Mouse (Mus musculus): ENCODE measurements at regions not wholly inside any gene's neighbourhood (a gene's known extent, or its start where the extent isn't known, plus 50 kb on each side); places are given as distances from the start of the nearest gene placed in this dataset.
"Not testable (repeated sequence)": the region's sequence is repeated elsewhere in the genome, so short reads cannot be mapped to it uniquely, and the experiment has no call there.

DNA sequence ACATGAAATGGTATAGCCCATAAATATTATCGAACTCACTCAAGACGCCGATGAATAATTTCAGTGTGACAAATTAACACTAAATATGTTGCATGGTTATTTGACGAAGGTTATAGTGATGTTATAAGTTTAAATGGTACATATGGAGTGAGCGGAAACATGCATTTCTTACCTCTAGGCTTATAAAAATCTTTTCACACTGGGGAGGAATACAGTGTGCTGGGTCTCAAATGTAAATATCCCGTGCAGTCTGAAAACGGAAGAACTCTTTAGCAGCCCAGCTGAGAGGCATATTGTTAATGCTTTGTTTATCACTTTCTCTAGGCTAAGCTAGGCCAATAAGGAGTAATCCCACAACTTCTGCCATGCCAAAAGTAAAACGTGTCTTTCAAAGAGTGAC lies 518.6 kb upstream of the Sall1 start:
- DNase-seq (ENCODE audit: low spot score), result no peak

DNA sequence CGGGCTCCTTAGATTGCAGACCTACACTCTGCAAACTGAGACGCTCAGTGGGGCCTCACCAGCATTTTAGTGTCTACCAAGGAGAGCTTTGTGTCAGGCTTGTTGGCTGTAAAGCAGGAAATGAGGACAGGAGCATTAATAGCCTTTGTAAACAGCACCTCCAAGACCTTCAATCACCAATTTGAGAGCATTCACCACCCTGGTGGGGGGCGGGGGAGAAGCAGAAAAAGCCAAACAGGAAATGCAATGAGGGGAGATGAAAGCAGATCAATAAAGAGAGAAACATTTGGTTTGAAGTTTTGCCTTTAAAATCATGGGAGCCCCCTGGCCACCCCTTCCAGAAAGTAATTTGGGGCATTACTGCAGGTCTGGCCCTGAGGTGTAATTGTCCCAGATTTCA lies 497.3 kb upstream of the Sall1 start:
- DNase-seq (ENCODE audit: low spot score), result no peak

DNA sequence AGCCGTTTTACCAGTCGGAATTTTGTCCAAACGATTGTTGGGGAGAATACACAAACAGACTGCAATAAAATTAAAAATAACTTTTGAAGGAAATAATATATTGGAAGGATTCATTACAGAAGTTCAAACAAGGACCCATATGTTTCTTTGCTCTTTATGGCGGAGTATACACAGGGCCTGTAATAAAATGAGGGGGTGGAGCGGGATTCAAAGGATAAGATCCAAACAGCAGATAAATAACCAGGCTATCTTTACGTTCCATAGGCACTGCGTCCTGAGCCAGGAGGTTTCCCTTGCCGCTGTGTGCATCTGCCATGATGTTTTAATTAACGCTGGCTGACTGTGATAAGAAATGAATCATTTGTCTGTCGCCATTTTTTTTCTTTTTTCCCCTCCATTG lies 490.6 kb upstream of the Sall1 start:
- DNase-seq (ENCODE audit: low spot score), result no peak

DNA sequence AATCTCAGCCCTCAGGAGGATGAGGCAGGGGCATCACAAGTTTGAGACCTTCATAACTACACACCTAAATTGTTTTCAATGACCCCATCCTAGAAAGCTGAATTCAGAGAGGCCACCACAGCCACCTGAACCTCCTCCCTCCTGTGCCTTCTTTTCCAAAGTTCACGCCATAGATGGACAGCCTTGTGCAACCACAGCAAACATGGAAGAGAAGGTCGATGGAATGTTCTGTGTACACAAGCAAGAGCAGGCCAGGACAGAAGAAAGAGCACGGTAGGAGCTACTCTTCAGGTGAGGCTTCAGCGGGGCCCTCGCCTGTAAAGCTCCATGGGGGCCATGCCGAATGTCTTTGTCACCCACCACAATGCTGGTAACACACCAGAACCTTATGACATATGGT lies 481.1 kb upstream of the Sall1 start:
- DNase-seq (ENCODE audit: low spot score), result no peak

DNA sequence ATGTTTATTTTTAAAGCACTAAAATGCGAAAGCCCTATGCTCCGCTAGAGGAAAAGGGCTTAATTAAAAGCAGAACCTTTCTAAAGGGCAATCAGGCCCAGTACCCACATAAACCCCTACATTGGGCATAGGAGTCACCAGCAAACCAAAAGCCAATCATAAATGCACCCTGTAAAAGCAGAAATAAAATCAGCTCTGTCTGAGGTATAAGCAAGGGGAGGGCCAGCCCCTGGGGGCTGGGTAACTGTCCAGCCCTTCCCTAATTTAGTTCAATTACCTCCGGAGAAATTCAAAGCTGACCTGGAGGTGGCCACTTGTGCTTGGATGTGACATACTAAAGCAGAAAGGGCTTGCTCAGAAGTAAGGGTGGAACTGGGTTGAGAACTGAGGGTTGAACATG lies 479.4 kb upstream of the Sall1 start:
- DNase-seq (ENCODE audit: low spot score), result no peak

DNA sequence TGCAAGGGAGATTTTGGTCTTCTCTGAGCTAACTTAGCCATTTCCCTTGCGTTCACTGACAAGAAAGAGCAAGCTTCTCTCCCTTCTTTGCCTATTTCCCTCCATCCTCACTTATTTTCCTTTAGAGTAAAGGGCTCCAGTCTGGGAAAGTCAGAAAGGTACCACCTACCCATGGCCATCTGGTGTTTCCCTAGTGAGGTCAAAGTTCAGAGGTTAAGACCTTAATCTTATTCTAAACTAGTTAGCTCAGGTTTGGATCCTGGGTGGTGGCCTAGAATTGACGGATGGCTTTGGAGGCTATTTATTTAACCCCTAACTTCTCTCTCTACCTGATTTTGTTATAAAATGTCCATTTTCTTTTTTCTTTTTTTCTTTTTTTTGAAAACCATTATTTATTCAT lies 472.6 kb upstream of the Sall1 start:
- no peak for DNase-seq (ENCODE audit: low spot score)

DNA sequence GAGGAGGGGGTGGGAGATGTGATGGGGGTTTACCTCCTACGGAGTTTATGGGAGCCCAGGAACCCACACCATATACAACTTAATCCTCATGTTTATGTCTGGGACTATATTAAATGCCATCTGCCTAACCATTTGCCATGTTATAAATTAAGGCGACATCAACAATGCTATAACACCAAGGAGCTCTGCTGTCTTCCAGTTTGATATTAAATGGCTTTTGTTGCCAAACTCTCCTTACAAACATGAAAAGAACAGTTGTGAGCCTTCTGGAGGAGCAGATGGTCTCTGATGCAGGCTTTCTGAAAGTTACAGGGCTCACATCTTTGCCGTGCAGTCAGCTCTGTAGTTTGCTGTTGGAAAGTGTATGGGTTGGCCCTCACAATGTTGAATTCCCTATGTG lies 470.3 kb upstream of the Sall1 start:
- no peak for DNase-seq (ENCODE audit: low spot score)

DNA sequence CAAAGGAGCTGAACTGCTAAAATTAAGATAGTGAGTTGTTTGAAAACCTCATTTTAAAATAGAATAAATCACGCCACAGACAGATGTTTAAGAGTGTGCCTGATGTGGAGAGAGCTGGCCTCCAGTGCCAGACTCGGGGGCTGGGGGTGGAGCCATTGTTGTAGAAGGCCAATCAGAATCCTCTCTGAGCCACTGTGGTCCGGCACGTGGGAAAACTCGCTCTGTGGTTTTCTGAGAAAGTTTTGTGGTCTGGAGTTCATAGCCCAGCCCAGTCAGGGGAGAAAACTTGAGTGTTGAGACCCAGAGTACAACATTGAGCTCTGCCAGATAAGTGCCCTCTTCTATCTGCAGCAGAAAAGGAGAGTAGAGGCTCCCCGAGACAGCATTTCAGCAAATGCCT lies 463.7 kb upstream of the Sall1 start:
- no peak for DNase-seq (ENCODE audit: low spot score)

DNA sequence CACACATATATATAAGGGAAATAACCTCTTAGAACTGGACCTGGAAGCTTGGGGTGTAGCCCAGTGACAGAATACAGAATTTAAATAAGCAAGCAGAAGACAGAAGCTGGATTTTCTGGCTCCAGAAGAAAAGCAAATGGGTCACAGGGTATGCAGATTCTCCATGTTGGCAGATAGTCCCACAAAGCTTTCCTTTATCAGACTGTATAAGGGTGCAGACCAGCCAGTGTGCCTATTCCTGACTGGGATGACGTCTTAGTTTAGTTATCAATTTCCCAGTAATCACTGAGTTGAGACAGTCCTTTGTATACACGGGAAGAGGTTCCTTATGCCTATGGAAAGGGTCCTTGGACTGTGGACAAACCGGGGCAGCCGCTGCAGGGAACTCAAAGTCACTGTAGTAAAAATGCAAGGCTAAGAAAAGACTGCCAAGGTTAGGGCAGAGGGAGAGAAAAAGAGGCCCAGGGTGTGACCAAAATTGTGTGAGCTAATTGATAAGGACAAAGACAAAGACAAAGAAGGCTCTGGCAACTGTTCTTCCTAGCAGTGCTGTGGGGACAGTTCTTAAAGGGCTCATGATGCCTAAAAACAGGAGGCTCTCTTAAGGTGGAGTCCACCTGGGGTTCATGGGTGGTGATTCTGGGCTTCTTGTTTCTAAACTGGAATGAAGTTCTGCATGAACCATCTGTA lies 459.7 kb upstream of the Sall1 start:
- DNase-seq (ENCODE audit: low spot score), result no peak

DNA sequence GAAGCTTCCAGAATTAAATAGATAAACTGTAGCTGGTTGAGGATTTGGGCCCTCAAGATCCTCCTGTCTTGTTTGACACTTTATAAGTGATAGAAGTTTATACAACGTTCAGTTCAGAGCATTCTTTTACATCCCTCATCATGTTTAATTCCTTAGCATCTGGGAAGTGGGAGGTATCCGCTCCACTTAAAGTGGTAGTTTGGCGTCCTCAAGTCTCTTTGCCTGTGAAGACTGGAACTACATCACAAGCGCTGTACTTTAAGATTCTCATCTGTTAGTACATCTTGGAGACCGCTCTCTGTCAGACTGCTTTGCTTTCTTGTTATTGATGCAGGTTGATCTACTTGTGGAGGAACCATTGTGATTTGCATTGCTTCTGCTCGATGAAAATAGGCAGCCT lies 459.1 kb upstream of the Sall1 start:
- DNase-seq (ENCODE audit: low spot score), result no peak

DNA sequence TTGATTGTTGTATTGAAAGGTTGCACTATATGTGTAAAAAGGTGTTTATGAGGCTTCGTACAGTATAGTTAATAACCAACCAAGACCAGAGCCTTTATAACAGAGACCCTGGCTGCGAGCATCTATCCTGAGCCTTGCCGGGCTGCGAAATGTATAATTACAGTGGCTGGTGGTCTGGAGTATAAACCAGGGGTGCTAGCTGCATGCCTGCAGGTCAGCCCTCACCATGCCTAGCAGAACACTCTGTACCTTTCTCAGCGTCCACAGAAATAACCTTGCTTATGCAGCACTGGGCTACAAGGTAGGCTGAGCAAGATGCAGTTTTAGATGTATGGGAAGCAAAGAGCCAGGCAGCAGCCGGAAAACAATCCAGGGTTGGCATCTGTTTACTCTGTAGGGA lies 457.8 kb upstream of the Sall1 start:
- DNase-seq (ENCODE audit: low spot score), result no peak

DNA sequence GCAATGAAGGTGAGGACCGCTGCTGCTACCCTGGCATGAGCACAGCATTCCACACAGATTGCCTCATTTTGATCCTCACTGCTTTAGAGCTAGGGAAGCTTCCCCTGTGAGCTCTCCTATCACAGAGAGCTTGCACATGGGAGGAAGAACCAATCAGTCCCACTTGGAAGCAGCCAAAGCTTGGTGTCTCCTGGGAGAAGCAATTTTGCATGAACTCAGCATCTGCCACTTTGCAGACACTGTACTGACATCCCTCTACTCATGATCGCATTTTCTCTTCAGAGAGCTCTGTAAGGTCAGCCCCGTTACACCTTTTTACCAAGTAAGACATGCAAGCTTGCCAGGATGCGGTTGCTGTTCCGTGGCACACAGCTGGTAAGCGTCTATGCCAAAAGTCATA lies 455.9 kb upstream of the Sall1 start:
- DNase-seq (ENCODE audit: low spot score), result no peak

DNA sequence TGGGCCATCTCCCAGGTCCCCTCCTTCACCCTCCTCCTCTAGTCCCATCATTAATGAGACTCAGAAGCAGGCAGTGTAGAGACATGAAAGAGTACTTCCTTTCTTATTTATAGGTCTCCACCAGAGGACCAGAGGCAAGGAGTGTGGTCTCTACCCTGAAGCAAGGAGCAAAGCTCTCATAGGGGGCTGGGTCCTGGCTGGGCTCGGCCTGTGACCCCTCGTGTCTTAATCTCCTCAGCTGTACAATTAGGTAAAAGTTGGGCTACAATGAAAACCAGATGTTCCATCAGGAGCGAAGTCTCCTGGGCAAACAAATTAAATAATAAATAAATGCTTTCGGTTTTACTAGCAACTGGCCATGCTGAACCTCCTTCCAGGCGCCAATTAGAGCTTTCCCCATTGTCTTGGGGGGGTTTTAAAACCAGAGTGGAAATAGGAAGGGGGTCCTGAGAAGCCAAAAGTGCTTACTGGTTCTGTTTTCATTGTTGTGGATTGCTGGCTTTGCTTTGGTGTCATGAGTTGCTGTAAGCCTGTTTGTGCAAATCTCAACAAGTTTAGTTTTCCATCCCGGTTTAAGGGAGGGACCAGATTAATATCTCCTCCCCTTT lies 454.2 kb upstream of the Sall1 start:
- no peak for DNase-seq (ENCODE audit: low spot score)

DNA sequence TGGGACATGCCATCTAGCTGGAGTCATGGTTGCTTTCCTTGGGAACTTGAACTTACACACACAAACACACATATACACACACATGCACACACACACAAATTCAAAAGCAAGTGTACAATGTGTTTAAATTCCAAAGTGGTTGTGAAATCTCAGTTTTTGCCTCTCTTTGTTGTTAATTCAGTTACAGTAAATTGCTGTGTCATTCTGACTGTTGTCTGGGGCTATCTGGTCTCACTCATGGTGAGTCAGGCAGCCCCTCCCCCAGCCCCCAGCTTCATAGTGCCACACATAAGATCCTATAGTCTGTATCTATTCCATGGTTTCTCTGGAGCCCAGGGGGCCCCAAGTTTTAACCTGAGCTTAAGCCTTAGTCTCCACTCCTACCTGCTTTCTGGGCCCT lies 448.4 kb upstream of the Sall1 start:
- DNase-seq (ENCODE audit: low spot score), result no peak

DNA sequence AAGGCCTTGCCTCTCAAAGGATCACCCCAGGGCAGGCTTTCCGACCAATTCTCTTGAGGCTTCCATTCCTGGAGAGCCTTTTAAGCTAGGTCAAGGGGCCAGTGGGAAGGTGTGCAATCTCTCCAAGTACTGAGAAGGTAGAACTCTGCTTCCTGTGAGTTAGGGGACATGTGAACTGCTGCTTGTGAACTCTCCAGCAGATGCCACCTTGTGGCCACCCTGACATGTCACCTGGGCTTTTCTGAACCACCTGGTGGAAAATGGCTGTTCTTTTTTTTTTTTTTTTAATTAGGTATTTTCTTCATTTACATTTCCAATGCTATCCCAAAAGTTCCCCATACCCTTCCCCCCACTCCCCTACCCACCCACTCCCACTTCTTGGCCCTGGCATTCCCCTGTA lies 438.5 kb upstream of the Sall1 start:
- not testable (repeated sequence) for DNase-seq (ENCODE audit: low spot score)

DNA sequence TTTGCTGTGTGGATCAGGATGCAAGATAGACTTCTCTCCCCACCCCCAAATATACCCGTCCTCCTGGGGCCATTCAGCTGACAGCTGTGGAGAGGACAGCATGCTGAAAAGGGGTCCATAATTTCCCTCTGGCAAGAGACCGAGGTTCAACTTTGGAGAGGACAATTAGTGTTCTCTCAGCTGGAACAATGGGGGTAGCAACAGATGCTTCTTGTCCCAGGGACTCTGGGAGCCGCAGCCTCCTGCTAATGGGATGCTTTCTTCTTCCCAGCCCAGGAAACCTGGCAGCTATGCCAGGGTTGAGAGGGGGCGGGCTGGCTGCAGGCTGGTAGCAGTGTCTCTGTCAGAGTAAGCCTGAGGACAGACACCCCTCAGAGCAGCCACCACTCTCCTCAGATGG lies 433.0 kb upstream of the Sall1 start:
- DNase-seq (ENCODE audit: low spot score), result no peak

DNA sequence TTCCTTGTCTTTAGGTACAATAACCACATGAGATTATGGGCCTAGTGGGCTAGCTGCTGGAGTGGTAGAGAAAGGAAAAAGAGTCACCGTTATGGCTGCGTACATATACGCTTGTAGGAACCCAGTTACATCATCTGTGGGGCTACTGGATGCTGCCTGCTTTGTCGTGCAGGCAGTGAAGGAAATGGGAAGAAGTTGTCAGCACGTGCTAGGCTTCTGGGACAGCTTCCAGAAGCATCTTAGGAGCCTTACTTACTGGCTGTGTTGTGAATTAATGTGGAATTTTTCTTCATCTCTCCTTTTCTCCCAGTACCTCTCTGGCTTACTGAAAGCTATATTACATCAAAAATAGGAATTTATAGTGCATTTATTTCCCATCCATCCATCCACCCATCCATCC lies 427.2 kb upstream of the Sall1 start:
- DNase-seq (ENCODE audit: low spot score), result no peak

DNA sequence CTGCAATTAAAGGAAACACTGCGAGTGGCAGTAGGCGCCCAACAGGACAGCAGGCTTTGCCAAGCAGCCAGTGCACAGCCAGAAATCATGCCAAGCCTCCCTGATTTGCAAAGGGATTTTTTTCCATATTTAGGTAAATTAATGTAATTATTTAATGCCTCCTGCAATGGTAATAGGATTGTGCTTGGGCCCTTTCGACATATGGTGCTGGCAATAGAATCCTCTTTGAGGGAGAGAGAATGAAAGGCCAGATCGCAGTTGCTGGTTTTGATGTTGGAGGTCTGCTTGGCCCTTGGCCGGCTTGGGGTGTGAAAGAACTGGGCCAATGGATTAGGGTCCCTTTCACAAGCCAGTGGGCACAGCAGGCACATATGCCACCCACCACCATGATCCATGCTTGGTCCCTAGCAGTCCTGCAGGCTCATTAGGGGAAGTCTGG lies 424.8 kb upstream of the Sall1 start:
- DNase-seq (ENCODE audit: low spot score), result no peak

DNA sequence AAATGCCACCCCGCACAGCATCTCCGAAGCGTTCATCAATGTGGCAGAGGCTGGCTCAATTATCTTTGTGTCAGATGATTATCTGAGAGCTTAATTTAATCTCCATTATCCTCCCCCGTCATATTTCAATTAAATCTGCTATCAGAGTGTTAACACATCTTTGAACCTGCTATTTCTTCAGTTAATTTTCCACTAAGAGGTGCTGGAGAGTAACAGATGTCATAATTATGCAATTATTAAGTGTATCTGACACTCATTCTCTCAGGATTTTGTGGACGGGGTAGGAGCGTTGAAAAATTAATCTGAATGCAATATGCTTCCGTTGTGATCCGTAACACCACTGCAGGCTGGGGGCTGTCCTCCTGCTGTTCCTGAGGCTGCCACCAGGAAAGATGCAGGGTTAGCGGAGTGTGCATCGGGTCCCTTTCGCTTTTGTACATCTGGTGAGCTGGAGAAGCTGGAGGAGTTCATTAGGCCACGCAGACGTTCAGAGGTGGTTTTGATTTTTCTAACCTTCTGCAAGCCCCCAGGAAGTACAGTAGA lies 421.3 kb upstream of the Sall1 start:
- DNase-seq (ENCODE audit: low spot score), result no peak

DNA sequence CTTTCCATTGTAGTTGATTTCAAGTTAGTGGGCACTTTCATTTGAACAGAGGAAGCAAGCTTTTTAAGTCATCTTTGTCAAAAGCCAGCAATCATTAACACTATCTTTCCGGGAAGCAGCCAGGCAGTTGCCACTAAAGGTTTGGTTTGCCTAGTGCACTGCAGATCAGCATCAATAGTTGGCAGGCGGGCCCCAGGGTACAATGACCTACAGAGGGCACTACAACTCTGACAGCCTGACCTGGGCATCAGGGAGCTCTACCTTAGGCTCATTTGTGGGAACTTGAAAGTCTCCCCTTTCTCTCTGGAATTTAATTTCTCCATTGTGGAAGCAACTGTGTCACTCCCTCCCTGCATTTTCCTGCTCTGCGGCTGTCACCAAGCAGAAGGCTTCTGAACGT lies 412.6 kb upstream of the Sall1 start:
- DNase-seq (ENCODE audit: low spot score), result no peak

DNA sequence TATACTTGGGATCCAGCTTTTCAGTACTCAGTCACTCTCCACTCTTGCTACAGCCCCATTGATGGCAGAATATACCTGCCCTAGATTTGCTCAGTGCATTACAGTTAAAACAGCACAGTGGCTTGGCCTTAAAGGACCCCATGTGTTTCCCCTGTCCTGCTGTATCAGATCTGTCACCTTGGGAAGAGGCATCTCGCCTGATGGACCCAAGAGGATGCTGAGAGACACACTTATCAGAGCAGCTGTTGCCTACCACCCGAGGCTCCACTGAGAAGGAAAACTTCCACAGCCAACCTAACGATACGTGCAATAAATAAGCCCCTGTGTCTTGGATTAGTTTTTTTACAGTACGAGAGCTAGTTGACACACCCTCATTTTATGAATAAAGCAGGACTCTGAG lies 411.8 kb upstream of the Sall1 start:
- DNase-seq (ENCODE audit: low spot score), result no peak

DNA sequence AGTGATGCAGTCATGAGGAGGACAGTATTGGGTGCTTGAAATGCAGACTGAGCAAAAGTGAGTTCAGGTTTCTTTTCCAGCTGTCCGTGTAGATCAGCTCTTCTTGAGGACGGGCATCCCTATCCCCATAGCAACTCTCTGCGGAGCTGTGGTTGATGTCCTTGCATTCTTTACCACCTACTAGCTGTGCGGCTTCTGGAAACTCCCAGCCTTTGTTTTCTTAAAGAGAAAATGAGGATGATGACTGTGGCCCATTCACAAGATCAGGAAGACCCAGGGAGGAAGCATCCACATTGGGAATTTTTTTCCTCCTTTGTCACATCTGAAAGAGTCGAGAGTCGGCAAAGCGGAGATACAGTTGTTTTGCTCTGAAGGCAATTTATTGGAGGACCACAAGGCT lies 410.2 kb upstream of the Sall1 start:
- DNase-seq (ENCODE audit: low spot score), result no peak

DNA sequence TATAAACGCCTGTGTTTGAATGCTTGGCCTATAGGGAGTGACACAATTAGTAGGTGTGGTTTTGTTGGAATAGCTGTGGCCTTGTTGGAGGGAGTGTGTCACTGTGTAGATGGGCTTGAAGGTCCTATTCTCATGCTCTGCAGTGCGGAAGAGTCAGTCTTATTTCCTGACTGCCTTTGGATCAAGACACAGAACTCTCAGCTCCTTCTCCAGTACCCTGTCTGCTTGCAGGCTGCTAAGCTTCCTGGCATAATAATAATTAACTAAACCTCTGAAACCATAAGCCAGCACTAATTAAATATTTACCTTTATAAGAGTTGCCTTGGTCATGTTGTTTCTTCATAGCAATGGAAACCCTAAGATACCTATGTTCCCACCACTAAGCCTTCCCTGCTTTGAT lies 409.8 kb upstream of the Sall1 start:
- DNase-seq (ENCODE audit: low spot score), result no peak

DNA sequence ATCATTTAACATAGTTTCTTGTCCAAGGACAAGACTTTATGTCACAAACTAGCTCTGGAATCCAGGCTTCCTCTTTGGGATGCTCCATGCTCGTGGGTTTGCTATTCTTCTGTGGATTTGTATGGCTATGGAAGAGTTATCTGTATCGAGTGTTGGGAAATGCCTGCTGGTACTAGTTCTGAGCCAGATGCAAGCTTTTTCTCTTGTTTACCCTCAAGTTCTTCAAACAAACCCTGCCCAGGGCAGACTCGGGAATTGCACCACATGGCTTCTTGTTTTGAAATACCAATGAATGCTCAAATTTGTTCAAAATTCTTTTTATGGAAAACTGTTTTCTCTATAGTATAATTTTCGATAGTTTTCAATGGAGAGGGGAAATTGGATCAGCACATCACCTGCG lies 400.5 kb upstream of the Sall1 start:
- DNase-seq (ENCODE audit: low spot score), result no peak
